Mouse (Mus musculus): ENCODE measurements around the gene Icam1. TPM values are rescaled to one million over a fixed set of nuclear protein-coding genes. Genes with fewer than 3 reads are reported as not detected.

Gene Icam1
- total and polyA plus RNA-seq, 3 experiments, result 70.6 to 202 (median 102) TPM

DNA sequence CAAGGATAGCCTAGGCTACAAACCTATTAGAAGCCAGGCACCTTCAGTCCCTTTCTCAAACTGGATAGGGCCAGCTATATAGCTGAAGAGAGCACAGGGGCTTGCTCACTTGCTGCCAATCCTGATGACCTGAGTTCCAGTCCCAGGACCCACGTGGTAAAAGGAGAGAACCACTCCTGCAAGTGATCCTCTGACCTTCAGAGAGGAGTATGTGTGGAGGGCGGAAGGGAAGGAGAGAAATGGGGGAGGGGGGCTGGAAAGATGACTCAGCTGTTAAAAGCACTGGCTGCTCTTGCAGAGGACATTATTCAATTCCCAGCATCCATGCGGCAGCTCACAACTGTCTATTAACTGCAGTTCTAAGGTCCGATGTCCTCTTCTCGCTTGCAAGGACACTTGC lies 36.6 kb upstream of the Icam1 start:
- in situ Hi-C loops (cut with MboI; ENCODE audit: low pct_ligation_motif_present, low pct_unique_long_range_greater_than_20kb, low sequenced_read_pairs) (no loop called here), dilution Hi-C loops (cut with MboI; ENCODE audit: extremely low pct_ligation_motif_present, extremely low pct_unique_long_range_greater_than_20kb, low sequenced_read_pairs) (no loop called here)
- Histone ChIP-seq H3K9me3 (replicated peaks; ENCODE audit: low read length) (no peaks in the 10 kb centered on the region), H3K4me3 (replicated peaks in 1 of 3; ENCODE audit: low read depth in 2 of 3, low read length in 2 of 3, poor library complexity in 1 of 3) (no peak overlapping the region), H3K27me3 (replicated peaks) (peaks cover 5% of the 10 kb centered on the region), H3K36me3 (replicated peaks in 1 of 2; ENCODE audit: control insufficient read depth in 1 of 2, insufficient read depth in 1 of 2, low read length in 1 of 2) (no peaks in the 10 kb centered on the region), H3K4me2 (ENCODE audit: insufficient read depth, low read depth, poor library complexity, severe bottlenecking) (no peak overlapping the region), H3K4me1 (ENCODE audit: control insufficient read depth in 1 of 2, insufficient read depth in 2 of 2) (peaks cover 17 to 61% of the 10 kb centered on the region in 2 experiments), H3K79me2 (replicated peaks; ENCODE audit: control insufficient read depth, extremely low read depth, insufficient read depth, poor library complexity, severe bottlenecking) (no peaks in the 10 kb centered on the region), H3K27ac (ENCODE audit: insufficient read depth, low read depth) (no peak overlapping the region), H3K9ac (ENCODE audit: insufficient read depth, low read depth) (no peak overlapping the region)
- TF ChIP-seq ETS1 (conservative IDR thresholded peaks at IDR 0.05; ENCODE audit: low read depth, low read length) (no peak), JUN (IDR thresholded peaks at IDR 0.05; ENCODE audit: insufficient read depth, low read depth, low read length) (no peak), PAX5 (IDR thresholded peaks at IDR 0.05; ENCODE audit: low read length) (no peak), CHD2 (IDR thresholded peaks at IDR 0.05; ENCODE audit: low read length) (no peak), ZMIZ1 (IDR thresholded peaks at IDR 0.05; ENCODE audit: low read depth, low read length) (no peak), MEF2A (IDR thresholded peaks at IDR 0.05; ENCODE audit: borderline replicate concordance, low read depth, low read length) (no peak), HCFC1 (IDR thresholded peaks at IDR 0.05; ENCODE audit: low read depth, low read length) (no peak), MAZ (IDR thresholded peaks at IDR 0.05; ENCODE audit: low read depth, low read length) (no peak), KAT2A (IDR thresholded peaks at IDR 0.05; ENCODE audit: insufficient replicate concordance, low read length) (no peak)
- DNase-seq (ENCODE audit: extremely low read depth), result no peak

DNA sequence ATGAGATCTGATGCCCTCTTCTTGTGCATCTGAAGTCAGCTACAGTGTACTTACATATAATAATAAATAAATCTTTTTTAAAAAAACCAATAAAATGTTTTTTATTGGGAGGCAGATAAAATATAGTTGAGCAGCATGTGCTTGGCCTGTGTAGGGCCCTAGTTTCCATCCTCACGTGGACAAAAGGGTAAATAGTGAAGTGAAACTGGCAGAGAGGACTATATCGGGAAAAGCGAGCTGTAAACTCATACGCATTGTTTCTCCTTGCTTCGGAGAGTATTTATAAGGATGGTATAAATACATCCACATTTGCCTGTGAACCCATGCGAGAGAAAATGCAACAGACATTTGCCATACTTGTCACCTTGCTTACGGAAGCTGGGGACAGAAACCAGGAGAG lies 36.0 kb upstream of the Icam1 start:
- Histone ChIP-seq H3K27me3 (replicated peaks) (peaks cover 5% of the 10 kb centered on the region), H3K27ac (ENCODE audit: insufficient read depth, low read depth) (no peak overlapping the region), H3K4me2 (ENCODE audit: insufficient read depth, low read depth, poor library complexity, severe bottlenecking) (no peak overlapping the region), H3K79me2 (replicated peaks; ENCODE audit: control insufficient read depth, extremely low read depth, insufficient read depth, poor library complexity, severe bottlenecking) (no peaks in the 10 kb centered on the region), H3K4me1 (ENCODE audit: control insufficient read depth in 1 of 2, insufficient read depth in 2 of 2) (peaks cover 17 to 61% of the 10 kb centered on the region in 2 experiments), H3K9ac (ENCODE audit: insufficient read depth, low read depth) (no peak overlapping the region), H3K36me3 (replicated peaks in 1 of 2; ENCODE audit: control insufficient read depth in 1 of 2, insufficient read depth in 1 of 2, low read length in 1 of 2) (no peaks in the 10 kb centered on the region), H3K9me3 (replicated peaks; ENCODE audit: low read length) (no peaks in the 10 kb centered on the region), H3K4me3 (replicated peaks in 1 of 3; ENCODE audit: low read depth in 2 of 3, low read length in 2 of 3, poor library complexity in 1 of 3) (no peak overlapping the region)
- DNase-seq (ENCODE audit: extremely low read depth), result no peak
- dilution Hi-C loops (cut with MboI; ENCODE audit: extremely low pct_ligation_motif_present, extremely low pct_unique_long_range_greater_than_20kb, low sequenced_read_pairs), result no loop called here
- in situ Hi-C loops (cut with MboI; ENCODE audit: low pct_ligation_motif_present, low pct_unique_long_range_greater_than_20kb, low sequenced_read_pairs), result no loop called here
- TF ChIP-seq BHLHE40 (IDR thresholded peaks at IDR 0.05; ENCODE audit: low read depth, low read length) (peak; percentile 83), SMC3 (IDR thresholded peaks at IDR 0.05; ENCODE audit: low read depth, low read length) (no peak), JUN (IDR thresholded peaks at IDR 0.05; ENCODE audit: insufficient read depth, low read depth, low read length) (no peak), POLR2A (IDR thresholded peaks at IDR 0.05; ENCODE audit: low read depth, low read length) (no peak), CTCF (conservative IDR thresholded peaks at IDR 0.05 in 1 of 2, IDR thresholded peaks at IDR 0.05 in 1 of 2; ENCODE audit: low read depth in 2 of 2, low read length in 2 of 2) (no peak), IRF4 (IDR thresholded peaks at IDR 0.05; ENCODE audit: low read depth, low read length) (no peak), ZNF384 (IDR thresholded peaks at IDR 0.05; ENCODE audit: low read depth, low read length) (no peak), MYC (IDR thresholded peaks at IDR 0.05; ENCODE audit: low read depth, low read length) (0 out of 2 replicates have a peak, but pooled peaks have one; percentile 29), PAX5 (IDR thresholded peaks at IDR 0.05; ENCODE audit: low read length) (no peak)

All from CH12.LX (cell line).